Mouse (Mus musculus): ENCODE results near the gene Msh4.

The Msh4 gene

DNA sequence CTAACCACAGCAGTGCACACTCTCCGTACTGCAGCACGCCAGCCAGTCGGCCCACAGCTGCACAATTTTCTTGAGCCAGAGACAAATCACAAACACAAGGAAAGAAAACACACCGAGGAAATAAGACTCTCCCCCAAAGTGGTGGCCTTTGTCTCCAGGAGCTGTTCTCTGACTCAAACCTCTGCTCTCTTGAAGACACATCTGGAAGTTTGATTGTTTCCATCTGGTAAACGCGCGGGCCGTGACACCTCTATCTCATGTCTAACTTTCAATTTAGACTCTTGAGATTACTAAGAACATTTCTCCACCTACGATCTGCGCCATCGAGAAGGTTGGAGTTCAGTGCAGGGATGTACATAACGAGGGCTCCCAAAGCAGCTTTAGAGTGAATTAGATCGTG lies 97.5 kb downstream of the Msh4 start:
- no peak for DNase-seq (ENCODE audit: low spot score in 2 of 2)

DNA sequence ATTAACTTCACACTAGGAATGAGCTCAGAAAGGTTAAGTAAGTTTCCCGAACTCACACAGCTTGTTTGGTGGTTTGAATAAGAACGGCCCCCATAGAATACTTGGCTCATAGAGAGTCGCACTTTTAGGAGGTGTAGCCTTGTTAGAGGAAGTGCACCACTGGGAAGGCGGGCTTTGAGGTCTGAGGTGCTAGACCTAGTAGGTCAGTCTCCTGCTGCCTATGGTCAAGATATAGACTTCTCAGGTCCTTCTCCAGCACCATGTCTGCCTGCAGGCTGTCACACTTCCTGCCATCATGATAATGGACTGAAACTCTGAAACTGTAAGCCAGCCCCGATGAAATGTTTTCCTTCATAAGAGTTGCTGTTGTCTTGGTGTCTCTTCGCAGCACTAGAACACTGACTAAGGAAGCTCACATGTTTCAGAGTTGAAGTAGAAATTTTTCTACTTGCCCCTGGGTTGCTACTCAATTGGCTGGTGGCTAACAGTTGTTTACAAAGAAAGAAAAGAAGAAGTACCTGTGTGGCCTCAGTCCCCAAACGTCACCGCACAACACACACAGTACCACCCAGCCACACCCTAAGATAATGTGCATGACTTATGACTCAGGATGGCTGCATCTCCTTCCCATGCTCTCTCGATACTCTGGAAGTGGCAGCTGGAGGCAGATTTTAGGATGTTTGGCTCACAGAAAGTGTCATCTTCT lies 98.3 kb downstream of the Msh4 start:
- no peak for DNase-seq (ENCODE audit: low spot score in 2 of 2)

Data from thymus, postnatal 10 days (tissue).